Mouse (Mus musculus): Measurements from ENCODE around the gene Gsn. TPM values are rescaled to one million over a fixed set of nuclear protein-coding genes. Genes with fewer than 3 reads are reported as not detected.

Gene Gsn
- polyA plus RNA-seq, 1 experiment from 2014 or later = 19.7 TPM

- 22% methylated on average over 10 of the region's 10 CpGs for WGBS
- Histone ChIP-seq H3K4me3 (no peak overlapping the region), H3K4me1 (peaks cover 48% of the 10 kb centered on the region), H3K36me3 (no peaks in the 10 kb centered on the region), H3K27me3 (ENCODE audit: low read depth, poor library complexity, severe bottlenecking) (0 out of 2 replicates have a peak, but pooled peaks cover 14% of the 10 kb centered on the region), H3K27ac (no peak overlapping the region), H3K9me3 (replicated peaks) (no peaks in the 10 kb centered on the region)
- DNase-seq (ENCODE audit: low spot score) = peak; percentile 69
Measured at GRCm38 (mm10) chr2:35270531-35270984, 14.4 kb downstream of the Gsn start.

DNA sequence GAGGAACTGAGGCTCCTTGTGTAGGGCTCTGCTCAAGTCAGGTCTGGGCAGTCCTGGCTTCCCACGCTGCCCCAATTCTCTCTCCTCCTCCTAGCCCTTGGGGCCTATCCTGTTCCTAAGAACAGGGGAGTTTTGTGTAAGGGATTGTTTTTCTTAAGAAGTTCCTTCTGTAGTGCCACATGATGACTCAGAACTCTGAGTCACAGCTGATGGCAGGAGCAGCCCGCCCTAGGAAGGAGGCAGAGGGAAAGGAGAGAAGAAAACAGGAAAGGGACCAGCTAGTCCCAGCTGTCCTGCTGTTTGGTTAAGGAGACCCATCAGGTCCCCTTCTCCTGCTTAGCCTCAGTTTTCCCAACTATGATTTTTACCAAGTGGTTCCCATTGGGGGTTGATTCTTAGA lies 15.6 kb downstream of the Gsn start:
- DNase-seq (ENCODE audit: low spot score) = no peak
- WGBS = 85% methylated on average over 2 of the region's 2 CpGs
- 0 out of 2 replicates have a peak, but pooled peaks cover 11% of the 10 kb centered on the region for H3K27me3 ChIP-seq (ENCODE audit: low read depth, poor library complexity, severe bottlenecking)

DNA sequence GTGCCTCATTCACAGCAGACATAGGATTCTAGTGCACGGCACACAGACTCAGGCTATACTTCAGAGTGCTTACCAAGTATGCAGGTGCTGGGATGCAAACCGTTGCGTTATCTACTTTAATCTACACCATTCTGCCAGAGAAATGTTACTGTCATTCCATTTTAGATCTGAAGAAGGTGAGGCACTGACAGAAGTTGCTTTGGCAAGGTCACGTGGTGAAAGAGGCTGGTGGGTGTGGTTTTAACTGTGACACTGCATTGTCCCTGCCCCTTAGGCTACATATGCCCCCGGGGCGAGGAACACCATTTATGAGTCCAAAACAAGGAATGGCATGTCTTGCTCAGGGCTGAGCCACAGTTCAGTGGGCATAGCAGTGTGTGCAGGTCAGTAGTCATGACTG lies 16.7 kb downstream of the Gsn start:
- Histone ChIP-seq H3K27ac (peak overlapping the region; percentile 82), H3K9me3 (replicated peaks) (no peaks in the 10 kb centered on the region), H3K4me1 (peaks cover 33% of the 10 kb centered on the region), H3K27me3 (ENCODE audit: low read depth, poor library complexity, severe bottlenecking) (0 out of 2 replicates have a peak, but pooled peaks cover 9% of the 10 kb centered on the region), H3K4me3 (no peak overlapping the region), H3K36me3 (no peaks in the 10 kb centered on the region)
- peak; percentile 30 for DNase-seq (ENCODE audit: low spot score)
- WGBS = 89% methylated on average over 6 of the region's 6 CpGs

More for the DNA sequence above, 15.6 kb downstream of the Gsn start:
- no peak overlapping the region for H3K27ac ChIP-seq
- peaks cover 38% of the 10 kb centered on the region for H3K4me1 ChIP-seq
- no peak overlapping the region for H3K4me3 ChIP-seq
- no peaks in the 10 kb centered on the region for H3K36me3 ChIP-seq
- no peaks in the 10 kb centered on the region for H3K9me3 ChIP-seq (replicated peaks)

- Histone ChIP-seq H3K27me3 (ENCODE audit: low read depth, poor library complexity, severe bottlenecking) (peaks cover 6% of the 10 kb centered on the region; the same call in 1 of the 2 replicates), H3K4me3 (no peak overlapping the region), H3K36me3 (no peaks in the 10 kb centered on the region), H3K9me3 (replicated peaks) (no peaks in the 10 kb centered on the region), H3K4me1 (peaks cover 33% of the 10 kb centered on the region), H3K27ac (peak overlapping the region; percentile 82)
- WGBS = 6% methylated on average over 2 of the region's 2 CpGs
- DNase-seq (ENCODE audit: low spot score) = peak; percentile 48
Measured at GRCm38 (mm10) chr2:35273536-35273935, 17.4 kb downstream of the Gsn start.

GRCm38 (mm10) chr2:35277686-35278085 lies 21.5 kb downstream of the Gsn start:
- 84% methylated on average over 3 of the region's 3 CpGs for WGBS
- H3K4me1 ChIP-seq = peaks cover 24% of the 10 kb centered on the region

DNA sequence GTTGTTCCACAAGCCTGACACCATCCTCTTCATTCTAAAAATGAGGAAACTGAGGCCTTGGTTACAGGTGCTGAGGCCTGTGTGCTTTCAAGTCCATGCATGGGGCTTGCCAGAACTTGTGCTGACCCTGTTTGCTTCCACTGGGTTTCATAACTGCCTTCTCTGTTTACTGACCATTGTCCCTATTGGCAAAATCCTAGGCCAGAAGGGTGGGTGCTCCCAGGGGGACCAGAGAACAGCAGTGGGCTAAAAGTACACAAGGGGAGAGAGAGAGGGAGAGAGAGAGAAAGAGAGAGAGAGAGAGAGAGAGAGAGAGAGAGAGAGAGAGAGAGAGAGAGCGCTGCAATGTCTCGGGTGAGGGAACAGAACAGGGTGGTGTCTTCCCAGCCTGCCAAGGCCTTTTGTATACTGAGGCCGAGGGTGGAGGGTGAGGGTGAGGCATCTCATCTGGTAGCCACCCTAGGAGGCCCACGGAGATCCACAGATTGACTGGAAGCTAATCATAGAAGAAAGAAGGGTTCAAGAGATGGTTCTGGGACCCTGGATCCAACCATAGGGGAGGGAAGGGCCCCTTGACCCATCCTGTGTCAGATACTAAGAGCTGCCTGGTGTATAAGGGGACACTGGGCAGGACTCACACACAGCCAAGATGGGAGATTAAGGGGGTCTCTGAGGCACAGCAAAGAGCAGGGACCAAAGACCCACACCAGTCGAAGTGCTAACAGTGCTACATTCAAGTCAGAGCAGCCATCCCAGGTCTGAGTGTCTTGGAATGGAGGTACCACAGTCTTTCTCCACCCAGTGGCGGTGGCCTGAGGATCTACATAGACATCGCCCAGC lies 22.4 kb downstream of the Gsn start:
- no peaks in the 10 kb centered on the region for H3K9me3 ChIP-seq (replicated peaks)
- peaks cover 48% of the 10 kb centered on the region for H3K27me3 ChIP-seq (ENCODE audit: low read depth, poor library complexity, severe bottlenecking)
- no peaks in the 10 kb centered on the region for H3K36me3 ChIP-seq
- H3K4me3 ChIP-seq = no peak overlapping the region
- no peak for DNase-seq (ENCODE audit: low spot score)
- WGBS = 85% methylated on average over 7 of the region's 7 CpGs
- no peak overlapping the region for H3K27ac ChIP-seq
- peaks cover 20% of the 10 kb centered on the region for H3K4me1 ChIP-seq

More at GRCm38 (mm10) chr2:35277686-35278085, 21.5 kb downstream of the Gsn start:
- DNase-seq (ENCODE audit: low spot score) = no peak
- Histone ChIP-seq H3K4me3 (no peak overlapping the region), H3K36me3 (no peaks in the 10 kb centered on the region), H3K27me3 (ENCODE audit: low read depth, poor library complexity, severe bottlenecking) (peaks cover 39% of the 10 kb centered on the region), H3K27ac (no peak overlapping the region), H3K9me3 (replicated peaks) (no peaks in the 10 kb centered on the region)

DNA sequence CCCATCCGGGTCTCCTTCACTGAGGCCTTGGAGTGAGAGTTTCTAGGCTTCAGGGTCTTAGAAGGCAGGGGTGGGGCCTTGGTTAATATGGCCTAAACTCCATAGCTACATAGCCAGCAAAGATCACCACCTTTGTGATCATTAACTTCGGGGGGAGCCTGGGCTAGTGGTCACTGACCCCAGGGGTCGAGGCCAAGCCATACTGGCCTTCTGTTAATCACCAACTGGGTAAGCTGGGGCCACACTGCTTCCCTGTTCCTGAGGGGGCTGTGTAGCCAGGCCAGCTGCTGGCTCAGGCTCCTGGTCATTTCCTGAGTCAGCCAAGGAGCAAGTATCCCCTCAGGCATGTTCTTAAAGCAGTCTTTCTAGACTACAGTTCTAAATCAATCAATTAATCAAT lies 23.8 kb downstream of the Gsn start:
- no peak for DNase-seq (ENCODE audit: low spot score)
- H3K27me3 ChIP-seq (ENCODE audit: low read depth, poor library complexity, severe bottlenecking) = peaks cover 63% of the 10 kb centered on the region

GRCm38 (mm10) chr2:35282214-35282613 lies 26.0 kb downstream of the Gsn start:
- H3K4me3 ChIP-seq = peak overlapping the region; percentile 55
- H3K36me3 ChIP-seq = no peaks in the 10 kb centered on the region
- H3K4me1 ChIP-seq = peaks cover 14% of the 10 kb centered on the region
- H3K9me3 ChIP-seq (replicated peaks) = no peaks in the 10 kb centered on the region
- H3K27ac ChIP-seq = peak overlapping the region; percentile 56; the same call in 1 of the 2 replicates
- H3K27me3 ChIP-seq (ENCODE audit: low read depth, poor library complexity, severe bottlenecking) = peaks cover 71% of the 10 kb centered on the region
- DNase-seq (ENCODE audit: low spot score) = peak; percentile 57
- 1% methylated on average over 32 of the region's 32 CpGs for WGBS

More for the DNA sequence above, 23.8 kb downstream of the Gsn start:
- Histone ChIP-seq H3K36me3 (no peaks in the 10 kb centered on the region), H3K4me3 (no peak overlapping the region), H3K9me3 (replicated peaks) (no peaks in the 10 kb centered on the region), H3K27ac (no peak overlapping the region), H3K4me1 (peaks cover 14% of the 10 kb centered on the region)
- 72% methylated on average over 3 of the region's 3 CpGs for WGBS

- Histone ChIP-seq H3K27me3 (ENCODE audit: low read depth, poor library complexity, severe bottlenecking) (peaks cover 66% of the 10 kb centered on the region), H3K36me3 (no peaks in the 10 kb centered on the region), H3K4me3 (no peak overlapping the region), H3K27ac (no peak overlapping the region), H3K9me3 (replicated peaks) (no peaks in the 10 kb centered on the region), H3K4me1 (peaks cover 14% of the 10 kb centered on the region)
- DNase-seq (ENCODE audit: low spot score) = no peak
- 82% methylated on average over 4 of the region's 4 CpGs for WGBS
Measured at GRCm38 (mm10) chr2:35283997-35284396, 27.8 kb downstream of the Gsn start.

GRCm38 (mm10) chr2:35285209-35285608 lies 29.0 kb downstream of the Gsn start:
- no peak overlapping the region for H3K4me3 ChIP-seq
- 76% methylated on average over 5 of the region's 5 CpGs for WGBS

DNA sequence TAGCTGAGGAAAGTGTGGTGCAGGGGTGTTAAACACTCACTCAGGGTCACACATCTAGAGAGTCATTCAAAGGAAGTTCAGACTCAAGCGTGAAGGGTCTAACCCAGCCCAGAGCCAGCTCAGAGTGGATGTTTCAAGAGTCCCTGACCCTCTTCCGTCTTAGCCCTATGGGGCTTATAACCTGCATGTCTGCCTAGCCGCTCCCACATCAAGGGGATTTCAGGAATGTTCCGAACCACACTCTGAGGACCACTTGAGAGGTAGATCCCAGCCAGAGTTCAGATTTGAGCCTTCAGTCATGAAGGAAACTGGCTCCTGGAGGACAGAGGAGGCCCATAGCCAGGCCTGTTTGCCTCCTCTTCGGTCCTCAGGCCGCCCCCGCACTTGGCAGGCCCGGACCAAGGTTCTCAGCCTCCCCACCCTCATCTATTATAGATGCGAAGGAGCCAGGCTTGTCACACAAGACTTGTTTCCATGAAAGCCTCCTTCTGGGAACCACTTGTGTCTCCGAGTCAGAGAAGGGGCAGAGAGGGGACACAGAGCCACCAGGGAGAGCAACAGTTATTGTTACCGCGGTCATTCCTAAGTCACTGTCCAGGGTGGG lies 30.9 kb downstream of the Gsn start:
- 88% methylated on average over 12 of the region's 12 CpGs for WGBS
- Histone ChIP-seq H3K27ac (no peak overlapping the region), H3K4me3 (no peak overlapping the region)

More at GRCm38 (mm10) chr2:35285209-35285608, 29.0 kb downstream of the Gsn start:
- H3K36me3 ChIP-seq = no peaks in the 10 kb centered on the region
- peaks cover 14% of the 10 kb centered on the region for H3K4me1 ChIP-seq
- H3K27ac ChIP-seq = no peak overlapping the region
- no peaks in the 10 kb centered on the region for H3K9me3 ChIP-seq (replicated peaks)
- no peak for DNase-seq (ENCODE audit: low spot score)
- peaks cover 57% of the 10 kb centered on the region for H3K27me3 ChIP-seq (ENCODE audit: low read depth, poor library complexity, severe bottlenecking)

GRCm38 (mm10) chr2:35288758-35289635 lies 32.8 kb downstream of the Gsn start:
- Histone ChIP-seq H3K9me3 (replicated peaks) (no peaks in the 10 kb centered on the region), H3K4me1 (no peaks in the 10 kb centered on the region), H3K36me3 (no peaks in the 10 kb centered on the region), H3K27ac (no peak overlapping the region), H3K27me3 (ENCODE audit: low read depth, poor library complexity, severe bottlenecking) (peaks cover 22% of the 10 kb centered on the region), H3K4me3 (no peak overlapping the region)
- 42% methylated on average over 13 of the region's 13 CpGs for WGBS
- peak; percentile 80 for DNase-seq (ENCODE audit: low spot score)

More for the DNA sequence above, 30.9 kb downstream of the Gsn start:
- peaks cover 12% of the 10 kb centered on the region for H3K4me1 ChIP-seq
- DNase-seq (ENCODE audit: low spot score) = no peak
- H3K9me3 ChIP-seq (replicated peaks) = no peaks in the 10 kb centered on the region
- no peaks in the 10 kb centered on the region for H3K36me3 ChIP-seq
- H3K27me3 ChIP-seq (ENCODE audit: low read depth, poor library complexity, severe bottlenecking) = peaks cover 38% of the 10 kb centered on the region
